Mouse (Mus musculus) intestine, embryonic 14.5 days (tissue): ENCODE results near the gene Upf3b. TPM values are rescaled to one million over a fixed set of nuclear protein-coding genes. Genes with fewer than 3 reads are reported as not detected.
"Not testable (repeated sequence)": the region's sequence is repeated elsewhere in the genome, so short reads cannot be mapped to it uniquely, and the experiment has no call there.

ENCODE experiments used
- ATAC-seq: fragments of 200-750 bp; cut with Nextera tagmentation; replicated peaks from 2 replicates; pipeline ENCODE4 v1.8.0; 2017; ENCODE audit warnings: low read depth, moderate number of reproducible peaks, moderate TSS enrichment, moderate library complexity; ENCODE audit not compliant: low FRiP score, low TSS enrichment
- DNase-seq: peaks from one replicate; pipeline ENCODE4 v3.0.0-alpha.2; 2018; ENCODE audit warnings: low spot score
- H3K27ac ChIP-seq: fragments of 300-500 bp; sonication (generic); 2 replicates; pipeline ENCODE4 v1.5.1; 2014; ENCODE audit warnings: low read depth, mild to moderate bottlenecking, control low read depth
- H3K27me3 ChIP-seq: fragments of 300-500 bp; sonication (generic); replicated peaks from 2 replicates; pipeline ENCODE4 v1.6.1; 2014; ENCODE audit warnings: low read length, control low read depth; ENCODE audit not compliant: control insufficient read depth, insufficient read depth
- H3K36me3 ChIP-seq: fragments of 300-500 bp; sonication (generic); 2 replicates; pipeline ENCODE4 v1.6.1; 2014; ENCODE audit warnings: low read length, control low read depth; ENCODE audit not compliant: control insufficient read depth, insufficient read depth
- H3K4me1 ChIP-seq: fragments of 300-500 bp; sonication (generic); replicated peaks from 2 replicates; pipeline ENCODE4 v1.6.1; 2014; ENCODE audit warnings: low read length, control low read depth, mixed read lengths; ENCODE audit not compliant: control insufficient read depth, insufficient read depth
- H3K4me2 ChIP-seq: fragments of 300-500 bp; sonication (generic); 2 replicates; pipeline ENCODE4 v1.6.1; 2014; ENCODE audit warnings: low read length
- H3K4me3 ChIP-seq: fragments of 300-500 bp; sonication (generic); 2 replicates; pipeline ENCODE4 v1.5.1; 2014; ENCODE audit warnings: low read depth, low read length, control low read depth, mixed read lengths
- H3K9ac ChIP-seq: fragments of 300-500 bp; sonication (generic); 2 replicates; pipeline ENCODE4 v1.6.1; 2014; ENCODE audit warnings: mild to moderate bottlenecking, low read length
- H3K9me3 ChIP-seq: fragments of 300-500 bp; sonication (generic); 2 replicates; pipeline ENCODE4 v1.6.1; 2016; ENCODE audit warnings: low read length, control low read depth; ENCODE audit not compliant: control insufficient read depth
- WGBS: fragments of 180-500 bp; shearing (Covaris S2); extraction: QIAGEN DNeasy Blood & Tissue Kit; methylation state at CpG from one replicate; pipeline ENCODE4 v1.1.7; 2014; 5-methylcytosine and 5-hydroxymethylcytosine counted together
- polyA plus RNA-seq: library from polyadenylated mRNA; unstranded; fragments of >200 nt; fragmentation: Nextera tagmentation; extraction: Ambion mirVana; gene quantifications from 2 replicates; pipeline ENCODE4 v1.2.1, GENCODE M21; 2014

Gene Upf3b
- polyA plus RNA-seq, 1 experiment from 2014 or later = 16.7 TPM

DNA sequence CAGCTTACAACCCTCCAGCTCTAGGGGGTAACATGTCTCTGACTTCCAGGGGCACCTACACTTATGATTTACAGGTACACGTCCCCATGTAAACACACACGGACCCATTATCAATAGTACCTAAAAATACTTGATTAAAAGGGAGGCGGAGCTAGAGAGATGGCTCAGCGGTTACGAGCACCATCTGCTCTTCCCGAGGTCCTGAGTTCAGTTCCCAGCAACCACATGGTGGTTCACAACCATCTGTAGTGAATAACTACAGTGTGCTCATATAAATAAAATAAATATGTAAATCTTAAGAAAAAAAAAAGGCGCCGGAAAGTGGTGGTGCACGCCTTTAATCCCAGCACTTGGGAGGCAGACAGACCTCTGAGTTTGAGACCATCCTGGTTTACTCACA, 24.5 kb downstream of the Upf3b start:
- H3K9me3 ChIP-seq = no peaks in the 10 kb centered on the region
- peak overlapping the region; percentile 87 for H3K27ac ChIP-seq
- ATAC-seq = peak; percentile 57

DNA sequence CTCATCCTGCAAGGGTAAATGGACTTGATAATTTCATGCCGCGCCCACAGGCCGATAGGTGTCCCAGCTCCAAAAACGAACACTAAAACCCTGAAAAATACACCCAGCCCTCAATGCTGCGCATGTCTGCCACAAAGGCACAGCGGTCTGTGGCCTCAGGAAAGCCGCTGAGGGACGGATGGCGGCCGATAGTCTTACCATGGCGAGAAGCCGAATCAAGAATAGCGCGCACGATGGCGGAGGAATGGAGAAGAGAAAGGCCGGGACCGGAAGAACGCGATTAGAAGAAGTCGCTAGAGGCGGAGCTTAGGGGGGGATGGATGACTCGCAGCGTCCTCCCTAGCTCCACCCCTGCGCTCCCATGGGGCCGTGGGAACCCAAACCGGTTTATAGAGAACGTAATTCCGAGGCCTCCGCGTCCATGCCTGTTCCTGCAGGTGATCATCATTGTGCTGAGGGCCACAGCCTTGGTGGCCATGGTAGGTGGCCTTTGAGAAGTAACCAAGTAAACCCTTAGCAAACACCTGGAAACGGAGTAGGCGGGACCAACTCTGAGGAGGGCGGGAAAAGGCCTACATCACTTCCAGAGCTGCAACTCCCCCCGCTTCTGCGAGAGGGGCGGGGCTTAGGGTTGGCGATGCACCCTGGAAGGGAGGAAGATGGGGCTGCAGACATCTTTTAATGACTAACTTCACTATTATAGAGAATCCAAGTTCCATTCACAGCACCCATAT, 25.0 kb downstream of the Upf3b start, which contains the start of gene Rpl39:
Gene Rpl39, minus strand, starts transcription at position 476 of the 734 bp plus-strand sequence.
- peak within 1 kb of the TSS; percentile 59 for H3K4me3 ChIP-seq
- no peaks in the 10 kb centered on the region for H3K4me1 ChIP-seq
- ATAC-seq = peak; percentile 93
- H3K27me3 ChIP-seq = no peaks in the 10 kb centered on the region
- WGBS = 12% methylated on average over 38 of the region's 38 CpGs
- peak within 1 kb of the TSS; percentile 79 for H3K9ac ChIP-seq
- H3K36me3 ChIP-seq = peaks cover 20% of the 10 kb centered on the region
- peak; percentile 86 for DNase-seq
- H3K9me3 ChIP-seq = no peaks in the 10 kb centered on the region
- peak within 1 kb of the TSS; percentile 61 for H3K4me2 ChIP-seq
- H3K27ac ChIP-seq = peak within 1 kb of the TSS; percentile 87

More for the DNA sequence above, 24.5 kb downstream of the Upf3b start:
- Histone ChIP-seq H3K9ac (peak overlapping the region; percentile 31), H3K4me2 (peak overlapping the region; percentile 42), H3K27me3 (no peaks in the 10 kb centered on the region), H3K4me1 (no peaks in the 10 kb centered on the region), H3K4me3 (peak overlapping the region; percentile 59), H3K36me3 (peaks cover 20% of the 10 kb centered on the region)
- no peak for DNase-seq
- WGBS = 16% methylated on average over 9 of the region's 9 CpGs

DNA sequence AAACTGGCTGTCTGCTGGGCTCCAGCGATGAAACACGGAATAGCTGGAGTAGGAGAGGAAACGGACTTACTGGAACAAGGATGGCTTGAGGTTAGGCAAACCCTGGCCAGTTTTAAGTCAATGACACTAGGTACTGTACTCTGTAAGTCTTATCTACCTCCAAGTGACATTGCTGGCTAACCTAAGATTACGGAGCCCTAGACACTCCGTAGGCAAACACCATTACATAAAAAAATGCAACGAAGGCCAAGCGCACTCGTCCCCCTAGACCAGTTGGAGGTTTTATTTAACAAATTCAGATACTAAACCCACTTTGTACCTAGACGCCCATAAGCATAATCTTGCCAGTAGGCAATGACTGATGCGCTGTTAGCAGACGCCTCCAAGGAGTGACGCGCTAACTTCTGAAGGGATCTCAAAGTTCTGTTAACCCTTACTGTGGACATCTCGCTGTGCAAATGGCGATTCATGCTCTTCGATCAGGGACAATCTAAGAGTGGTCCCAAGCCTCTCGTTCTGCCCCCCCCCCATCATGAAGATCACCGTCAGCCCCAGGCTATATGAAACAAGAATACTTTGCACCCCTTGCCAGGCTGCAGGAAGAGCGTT, 25.7 kb downstream of the Upf3b start:
- H3K9me3 ChIP-seq = no peaks in the 10 kb centered on the region
- WGBS = 9% methylated on average over 19 of the region's 19 CpGs
- H3K4me2 ChIP-seq = peak overlapping the region; percentile 61
- ATAC-seq (peak; percentile 10; the same call in 1 of the 2 replicates), DNase-seq (peak; percentile 65)
- peak overlapping the region; percentile 87 for H3K27ac ChIP-seq
- H3K36me3 ChIP-seq = peaks cover 20% of the 10 kb centered on the region
- peak overlapping the region; percentile 59 for H3K4me3 ChIP-seq
- H3K27me3 ChIP-seq = no peaks in the 10 kb centered on the region
- H3K9ac ChIP-seq = peak overlapping the region; percentile 79
- no peaks in the 10 kb centered on the region for H3K4me1 ChIP-seq

DNA sequence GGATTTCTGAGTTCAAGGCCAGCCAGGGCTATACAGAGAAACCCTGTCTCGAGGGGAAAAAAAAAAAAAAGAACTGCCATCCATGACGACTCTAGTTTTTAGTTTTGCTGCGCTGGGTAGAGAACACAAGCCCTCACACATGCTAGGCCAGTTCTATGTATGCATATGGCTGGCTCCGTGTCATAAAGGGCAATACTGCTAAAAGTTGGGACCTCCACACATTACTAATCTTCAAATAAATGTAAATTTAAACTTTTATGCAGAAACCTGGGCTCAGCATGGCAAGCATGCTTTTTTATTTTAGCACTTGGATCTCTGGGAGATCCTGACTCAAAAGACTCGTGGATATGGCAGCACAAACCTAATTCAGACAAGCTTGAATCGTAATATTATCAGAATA, 28.9 kb downstream of the Upf3b start:
- Histone ChIP-seq H3K36me3 (peaks cover 20% of the 10 kb centered on the region), H3K27me3 (no peaks in the 10 kb centered on the region), H3K9ac (no peak overlapping the region), H3K4me3 (no peak overlapping the region), H3K4me2 (no peak overlapping the region), H3K9me3 (no peaks in the 10 kb centered on the region), H3K27ac (no peak overlapping the region), H3K4me1 (no peaks in the 10 kb centered on the region)
- DNase-seq (no peak), ATAC-seq (no peak)
- 50% methylated on average over 6 of the region's 6 CpGs for WGBS

DNA sequence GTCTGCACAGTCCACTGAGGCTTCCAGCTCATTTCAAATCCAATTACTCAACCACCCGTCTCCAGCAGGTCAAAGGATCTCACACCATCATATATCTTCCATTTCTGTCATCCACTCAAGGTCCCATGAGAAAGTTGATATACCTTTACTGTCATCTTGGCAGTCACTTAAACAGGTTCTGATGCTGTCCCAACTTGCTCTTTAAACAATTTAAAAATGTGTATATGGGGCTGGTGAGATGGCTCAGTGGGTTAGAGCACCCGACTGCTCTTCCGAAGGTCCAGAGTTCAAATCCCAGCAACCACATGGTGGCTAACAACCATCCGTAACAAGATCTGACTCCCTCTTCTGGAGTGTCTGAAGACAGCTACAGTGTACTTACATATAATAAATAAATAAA, 29.8 kb downstream of the Upf3b start:
- not testable (repeated sequence) for H3K9ac ChIP-seq, H3K4me1 ChIP-seq, H3K4me2 ChIP-seq, H3K4me3 ChIP-seq, H3K27me3 ChIP-seq, H3K9me3 ChIP-seq, ATAC-seq, H3K27ac ChIP-seq, DNase-seq
- WGBS = 70% methylated on average over 3 of the region's 4 CpGs
- peaks cover 20% of the 10 kb centered on the region for H3K36me3 ChIP-seq

DNA sequence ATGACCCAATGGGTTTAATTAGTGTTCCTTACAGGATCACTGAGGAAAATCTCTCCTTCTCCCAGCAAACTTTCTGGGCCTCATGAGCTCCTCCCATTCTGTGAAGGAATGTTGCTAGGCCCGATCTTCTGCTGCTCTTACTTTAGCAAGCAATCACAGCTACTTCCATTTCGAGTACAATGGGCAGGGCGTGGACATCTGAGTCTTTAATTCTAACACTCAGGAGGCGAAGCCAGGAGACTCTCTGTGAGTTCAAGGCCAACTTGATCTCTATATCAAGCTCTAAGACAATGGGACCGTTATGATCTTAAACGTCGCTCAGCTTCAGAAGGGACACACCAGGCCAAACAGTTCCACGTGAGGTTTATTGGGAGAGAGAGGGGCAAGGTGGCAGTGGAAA, 33.5 kb downstream of the Upf3b start:
- no peak overlapping the region for H3K4me3 ChIP-seq
- no peaks in the 10 kb centered on the region for H3K9me3 ChIP-seq
- no peaks in the 10 kb centered on the region for H3K27me3 ChIP-seq
- no peak for DNase-seq
- ATAC-seq = no peak
- H3K4me1 ChIP-seq = no peaks in the 10 kb centered on the region
- peaks cover 5% of the 10 kb centered on the region for H3K36me3 ChIP-seq
- no peak overlapping the region for H3K9ac ChIP-seq
- no peak overlapping the region for H3K4me2 ChIP-seq
- 70% methylated on average over 8 of the region's 8 CpGs for WGBS
- H3K27ac ChIP-seq = no peak overlapping the region

DNA sequence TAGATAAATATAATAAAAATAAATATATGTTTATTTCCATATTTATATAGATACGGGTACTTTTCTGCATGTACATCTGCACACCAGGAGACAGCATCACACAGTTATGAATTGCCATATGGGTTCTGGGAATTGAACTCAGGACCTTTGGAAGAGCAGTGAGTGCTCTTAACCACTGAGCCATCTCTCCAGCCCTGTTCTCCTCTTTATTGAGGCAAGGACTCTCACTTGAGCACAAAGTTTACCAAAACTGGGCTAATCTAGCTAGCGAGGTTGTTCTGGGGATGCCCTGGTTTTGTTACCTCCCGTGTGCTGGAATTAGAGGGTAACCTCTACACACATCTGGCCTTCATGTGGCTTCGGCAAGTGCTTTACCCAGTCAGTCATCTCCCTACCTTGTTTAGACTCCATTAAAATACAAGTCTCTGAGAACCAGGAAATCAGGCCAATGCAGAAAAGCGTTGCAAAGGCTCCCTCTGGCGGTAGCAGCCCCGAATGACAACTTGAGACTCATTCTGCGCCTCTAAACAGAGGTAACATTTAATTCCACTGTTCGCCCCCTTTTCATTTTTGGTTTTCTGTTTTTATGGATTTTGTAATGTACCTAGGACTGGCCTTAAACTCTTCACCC, 35.7 kb downstream of the Upf3b start:
- ATAC-seq = 0 out of 2 replicates have a peak, but pooled peaks have one; percentile 32
- H3K4me1 ChIP-seq = no peaks in the 10 kb centered on the region
- no peak overlapping the region for H3K4me3 ChIP-seq
- peak; percentile 81 for DNase-seq
- no peak overlapping the region for H3K27ac ChIP-seq
- H3K4me2 ChIP-seq = no peak overlapping the region
- 36% methylated on average over 9 of the region's 9 CpGs for WGBS
- no peaks in the 10 kb centered on the region for H3K36me3 ChIP-seq
- no peaks in the 10 kb centered on the region for H3K27me3 ChIP-seq
- H3K9ac ChIP-seq = no peak overlapping the region
- H3K9me3 ChIP-seq = no peaks in the 10 kb centered on the region

DNA sequence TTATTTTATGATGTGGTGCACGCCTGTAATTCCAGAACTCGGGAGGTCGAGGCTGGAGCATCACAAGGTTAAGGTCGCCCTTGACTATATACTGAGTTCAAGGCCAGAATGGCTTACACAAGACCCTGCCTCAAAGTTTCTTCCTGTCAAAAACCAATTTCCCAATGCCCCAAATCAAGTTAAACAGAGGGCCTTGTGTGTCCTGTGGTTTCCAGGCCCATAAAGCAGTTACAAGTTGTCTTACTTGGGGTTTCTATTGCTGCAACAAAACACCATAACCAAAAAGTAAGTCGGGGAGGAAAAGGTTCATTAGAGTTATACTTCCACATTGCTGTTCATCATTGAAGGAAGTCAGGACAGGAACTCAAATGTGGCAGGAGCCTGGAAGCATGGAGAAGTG, 41.4 kb downstream of the Upf3b start:
- Histone ChIP-seq H3K4me2 (no peak overlapping the region), H3K36me3 (no peaks in the 10 kb centered on the region), H3K4me1 (no peaks in the 10 kb centered on the region), H3K9me3 (no peaks in the 10 kb centered on the region), H3K9ac (no peak overlapping the region), H3K27ac (no peak overlapping the region), H3K27me3 (no peaks in the 10 kb centered on the region), H3K4me3 (no peak overlapping the region)
- DNase-seq (no peak), ATAC-seq (no peak)
- WGBS = 80% methylated on average over 5 of the region's 5 CpGs
